Mouse (Mus musculus) liver, embryonic 15.5 days (tissue): Measurements from ENCODE around the gene Abcb1a. TPM values are rescaled to one million over a fixed set of nuclear protein-coding genes. Genes with fewer than 3 reads are reported as not detected.

ENCODE experiments used
- polyA plus RNA-seq: library from polyadenylated mRNA; unstranded; fragments of >200 nt; fragmentation: Nextera tagmentation; extraction: Ambion mirVana; gene quantifications from 2 replicates; pipeline ENCODE4 v1.2.1, GENCODE M21; 2015

The Abcb1a gene
- polyA plus RNA-seq, 1 experiment from 2014 or later, result 0.54 TPM

Other genes with a start within 250 kb of the Abcb1a start
- 24.0 and 27.4 TPM in 2 replicates for gene Dbf4, start 237.4 kb upstream of the Abcb1a start, polyA plus RNA-seq
- gene Slc25a40, start 237.2 kb upstream of the Abcb1a start, polyA plus RNA-seq, result 2.8 and 3.5 TPM in 2 replicates
- gene Rundc3b, start 37.1 kb upstream of the Abcb1a start, polyA plus RNA-seq, result 0.08 and 0.09 TPM in 2 replicates
- 0.40 and 0.43 TPM in 2 replicates for gene Abcb1b, start 138.1 kb downstream of the Abcb1a start, polyA plus RNA-seq
- gene Abcb4, start 233.6 kb downstream of the Abcb1a start, polyA plus RNA-seq, result 28.7 and 32.8 TPM in 2 replicates